Mouse (Mus musculus): ENCODE measurements at regions not wholly inside any gene's neighbourhood (a gene's known extent, or its start where the extent isn't known, plus 50 kb on each side); places are given as distances from the start of the nearest gene placed in this dataset.

- TF ChIP-seq CTCF (IDR thresholded peaks at IDR 0.05; ENCODE audit: control insufficient read depth, insufficient read depth, low read length) (no peak), POLR2A (IDR thresholded peaks at IDR 0.05; ENCODE audit: borderline replicate concordance, control insufficient read depth, low read depth, low read length) (no peak)
These were observed 628.9 kb downstream of the Zfp706 start for GRCm38 (mm10) chr15:36378640-36379039.

Measured in bone marrow, adult 2 months (tissue).